Mouse (Mus musculus) cortical plate, adult 2 months (tissue): Measurements from ENCODE around the gene Muc3a.

Experiments
- CTCF ChIP-seq: fragments of 200-500 bp; IDR thresholded peaks from 2 replicates; pipeline ENCODE4 v1.5.1; 2011; ENCODE audit warnings: mild to moderate bottlenecking, control low read depth, low read length; ENCODE audit not compliant: insufficient read depth; ENCODE audit errors: extremely low read depth
- POLR2A ChIP-seq: fragments of 200-500 bp; IDR thresholded peaks from 2 replicates; pipeline ENCODE4 v1.6.1; 2011; ENCODE audit warnings: mild to moderate bottlenecking, low read length, control low read depth; ENCODE audit not compliant: insufficient read depth; ENCODE audit errors: extremely low read depth

DNA sequence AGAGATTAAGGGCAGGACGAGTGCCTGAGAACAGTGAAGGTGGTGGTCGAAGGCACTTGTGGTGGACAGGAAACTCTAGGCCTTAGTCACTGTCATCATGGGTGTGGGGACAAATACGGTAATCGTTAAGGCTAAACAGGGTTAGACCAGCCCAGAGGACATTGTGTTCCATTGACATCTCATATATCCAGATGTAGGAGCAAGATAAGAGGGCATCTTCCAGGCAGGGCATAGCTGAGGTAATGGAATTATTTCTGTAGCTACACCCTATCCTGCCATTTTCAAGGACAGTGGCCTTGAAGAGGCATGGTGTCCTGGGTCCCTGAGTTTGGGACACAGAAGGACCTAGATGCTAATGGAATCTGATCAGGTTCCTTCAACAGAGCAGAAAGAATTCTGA, 50.3 kb downstream of the Muc3a start:
- TF ChIP-seq POLR2A (no peak), CTCF (no peak)
